Mouse (Mus musculus) lung, postnatal 0 days (tissue): ENCODE data around the gene Olfr828. TPM values are rescaled to one million over a fixed set of nuclear protein-coding genes. Genes with fewer than 3 reads are reported as not detected.

ENCODE experiments used
- ATAC-seq: fragments of 200-750 bp; cut with Nextera tagmentation; 2 replicates; pipeline ENCODE4 v1.8.0; 2017; ENCODE audit warnings: moderate library complexity
- DNase-seq: peaks from one replicate; pipeline ENCODE4 v3.0.0-alpha.2; 2016; ENCODE audit warnings: low spot score
- H3K27ac ChIP-seq: fragments of 300-500 bp; sonication (generic); 2 replicates; pipeline ENCODE4 v1.5.1; 2014; ENCODE audit warnings: antibody characterized with exemption, mild to moderate bottlenecking, low read length, mixed read lengths
- H3K27me3 ChIP-seq: fragments of 300-500 bp; sonication (generic); replicated peaks from 2 replicates; pipeline ENCODE4 v1.6.1; 2014; ENCODE audit warnings: low read length, mixed read lengths; ENCODE audit not compliant: insufficient read depth
- H3K36me3 ChIP-seq: fragments of 300-500 bp; sonication (generic); 2 replicates; pipeline ENCODE4 v1.6.1; 2014; ENCODE audit warnings: low read length, mixed read lengths; ENCODE audit not compliant: insufficient read depth
- H3K4me1 ChIP-seq: fragments of 300-500 bp; sonication (generic); 2 replicates; pipeline ENCODE4 v1.6.1; 2014; ENCODE audit warnings: antibody characterized with exemption, low read depth, low read length, mixed read lengths; ENCODE audit not compliant: insufficient read depth
- H3K4me2 ChIP-seq: fragments of 300-500 bp; sonication (generic); replicated peaks from 2 replicates; pipeline ENCODE4 v1.6.1; 2014; ENCODE audit warnings: low read depth, mild to moderate bottlenecking, low read length, moderate library complexity, mixed read lengths
- H3K4me3 ChIP-seq: fragments of 300-500 bp; sonication (generic); 2 replicates; pipeline ENCODE4 v1.5.1; 2014; ENCODE audit warnings: low read depth, low read length
- H3K9ac ChIP-seq: fragments of 300-500 bp; sonication (generic); replicated peaks from 2 replicates; pipeline ENCODE4 v1.6.1; 2014; ENCODE audit warnings: low read depth, mild to moderate bottlenecking
- H3K9me3 ChIP-seq: fragments of 300-500 bp; sonication (generic); 2 replicates; pipeline ENCODE4 v1.6.1; 2016; ENCODE audit warnings: low read length, mixed read lengths
- CTCF ChIP-seq: IDR thresholded peaks from 2 replicates; pipeline ENCODE4 v1.5.1; 2016; ENCODE audit warnings: antibody characterized with exemption, mild to moderate bottlenecking
- EP300 ChIP-seq: IDR thresholded peaks from 2 replicates; pipeline ENCODE4 v1.6.1; 2016; ENCODE audit warnings: antibody characterized with exemption, mild to moderate bottlenecking, control low read depth
- WGBS: fragments of 180-500 bp; shearing (Covaris S2); extraction: QIAGEN DNeasy Blood & Tissue Kit; methylation state at CpG from one replicate; pipeline ENCODE4 v1.1.7; 2014; 5-methylcytosine and 5-hydroxymethylcytosine counted together
- polyA plus RNA-seq: library from polyadenylated mRNA; unstranded; fragments of >200 nt; fragmentation: Nextera tagmentation; extraction: Ambion mirVana; gene quantifications from 2 replicates; pipeline ENCODE4 v1.2.1, GENCODE M21; 2015

Gene Olfr828
- polyA plus RNA-seq: not detected in 2 replicates

- Histone ChIP-seq H3K27ac (no peak within 1 kb of the TSS), H3K9me3 (no peaks in the 10 kb centered on the region), H3K4me1 (no peaks in the 10 kb centered on the region), H3K4me2 (no peak within 1 kb of the TSS), H3K27me3 (no peaks in the 10 kb centered on the region), H3K9ac (no peak within 1 kb of the TSS), H3K36me3 (no peaks in the 10 kb centered on the region), H3K4me3 (no peak within 1 kb of the TSS)
- no peak for TF ChIP-seq EP300
- no peak for TF ChIP-seq CTCF
- ATAC-seq: no peak
- DNase-seq: no peak
Measured at GRCm38 (mm10) chr9:18819426-18819825, at the start of gene Olfr828. Gene Olfr828, minus strand, starts transcription at chr9:18819526.

- H3K36me3 ChIP-seq: no peaks in the 10 kb centered on the region
- no peak within 1 kb of the TSS for H3K4me2 ChIP-seq
- no peaks in the 10 kb centered on the region for H3K4me1 ChIP-seq
- TF ChIP-seq EP300 (no peak), CTCF (no peak)
- no peak within 1 kb of the TSS for H3K4me3 ChIP-seq
- WGBS: 51% methylated on average over 1 of the region's 1 CpGs
- no peak for DNase-seq
- H3K9me3 ChIP-seq: no peaks in the 10 kb centered on the region
- no peak for ATAC-seq
- no peak within 1 kb of the TSS for H3K9ac ChIP-seq
- no peak within 1 kb of the TSS for H3K27ac ChIP-seq
- no peaks in the 10 kb centered on the region for H3K27me3 ChIP-seq
Measured at GRCm38 (mm10) chr9:18854633-18855032, 35.3 kb upstream of the Olfr828 start, which contains the start of gene Olfr829. Gene Olfr829, plus strand, starts transcription at chr9:18854933.

GRCm38 (mm10) chr9:18785316-18785715 lies 34.0 kb downstream of the Olfr828 start:
- no peak for DNase-seq
- H3K36me3 ChIP-seq: no peaks in the 10 kb centered on the region
- H3K4me1 ChIP-seq: no peaks in the 10 kb centered on the region
- H3K27ac ChIP-seq: no peak overlapping the region
- 59% methylated on average over 7 of the region's 7 CpGs for WGBS
- H3K27me3 ChIP-seq: no peaks in the 10 kb centered on the region
- no peak overlapping the region for H3K4me3 ChIP-seq
- no peak overlapping the region for H3K9ac ChIP-seq
- H3K9me3 ChIP-seq: no peaks in the 10 kb centered on the region
- H3K4me2 ChIP-seq: no peak overlapping the region
- no peak for ATAC-seq
- TF ChIP-seq EP300 (no peak), CTCF (no peak)

GRCm38 (mm10) chr9:18779476-18779875 lies 39.9 kb downstream of the Olfr828 start:
- Histone ChIP-seq H3K27me3 (no peaks in the 10 kb centered on the region), H3K9me3 (no peaks in the 10 kb centered on the region), H3K27ac (no peak overlapping the region), H3K36me3 (no peaks in the 10 kb centered on the region), H3K9ac (no peak overlapping the region), H3K4me2 (no peak overlapping the region), H3K4me1 (no peaks in the 10 kb centered on the region), H3K4me3 (no peak overlapping the region)
- TF ChIP-seq EP300 (no peak), CTCF (no peak)
- DNase-seq (no peak), ATAC-seq (no peak)
- WGBS: 76% methylated on average over 24 of the region's 24 CpGs

- DNase-seq (no peak), ATAC-seq (no peak)
- H3K36me3 ChIP-seq: no peaks in the 10 kb centered on the region
- H3K27me3 ChIP-seq: no peaks in the 10 kb centered on the region
- H3K4me3 ChIP-seq: no peak overlapping the region
- 71% methylated on average over 1 of the region's 1 CpGs for WGBS
- H3K9me3 ChIP-seq: no peaks in the 10 kb centered on the region
- H3K27ac ChIP-seq: no peak overlapping the region
- no peak overlapping the region for H3K9ac ChIP-seq
- TF ChIP-seq CTCF (no peak), EP300 (no peak)
- H3K4me2 ChIP-seq: no peak overlapping the region
- no peaks in the 10 kb centered on the region for H3K4me1 ChIP-seq
Measured at GRCm38 (mm10) chr9:18778981-18779380, 40.3 kb downstream of the Olfr828 start.

Other genes starting within 250 kb of the Olfr828 start
- gene Muc16, start 145.0 kb downstream of the Olfr828 start, polyA plus RNA-seq: 1.9 and 2.6 TPM in 2 replicates
- not detected in 2 replicates for gene Olfr24, start 55.5 kb downstream of the Olfr828 start, polyA plus RNA-seq
- gene Olfr829, start 35.4 kb upstream of the Olfr828 start, polyA plus RNA-seq: not detected in 2 replicates
- not detected in 2 replicates for gene Olfr830, start 55.2 kb upstream of the Olfr828 start, polyA plus RNA-seq
- gene Olfr832, start 117.6 kb upstream of the Olfr828 start, polyA plus RNA-seq: not detected in 2 replicates
- not detected in 2 replicates for gene Olfr834, start 168.5 kb upstream of the Olfr828 start, polyA plus RNA-seq
- not detected in 2 replicates for gene Olfr835, start 213.2 kb upstream of the Olfr828 start, polyA plus RNA-seq